Mouse (Mus musculus) liver, postnatal 0 days (tissue): ENCODE data around the gene 9930104L06Rik. TPM values are rescaled to one million over a fixed set of nuclear protein-coding genes. Genes with fewer than 3 reads are reported as not detected.
"Not testable (repeated sequence)": the region's sequence is repeated elsewhere in the genome, so short reads cannot be mapped to it uniquely, and the experiment has no call there.

Experiments
- ATAC-seq: fragments of 200-750 bp; cut with Nextera tagmentation; 2 replicates; pipeline ENCODE4 v1.8.0; 2017; ENCODE audit warnings: mild to moderate bottlenecking, moderate library complexity
- DNase-seq: peaks from one replicate; pipeline ENCODE4 v3.0.0-alpha.2; 2016
- H3K27ac ChIP-seq: fragments of 300-500 bp; sonication (generic); 2 replicates; pipeline ENCODE4 v1.5.1; 2014; ENCODE audit warnings: antibody characterized with exemption, moderate library complexity, mild to moderate bottlenecking, low read depth
- H3K27me3 ChIP-seq: fragments of 300-500 bp; sonication (generic); 2 replicates; pipeline ENCODE4 v1.6.1; 2014; ENCODE audit warnings: low read length, control low read depth, mixed read lengths; ENCODE audit not compliant: insufficient read depth
- H3K36me3 ChIP-seq: fragments of 300-500 bp; sonication (generic); replicated peaks from 2 replicates; pipeline ENCODE4 v1.6.1; 2014; ENCODE audit warnings: mild to moderate bottlenecking, control low read depth, low read length, moderate library complexity, mixed read lengths; ENCODE audit not compliant: insufficient read depth
- H3K4me1 ChIP-seq: fragments of 300-500 bp; sonication (generic); 2 replicates; pipeline ENCODE4 v1.6.1; 2014; ENCODE audit warnings: antibody characterized with exemption, mild to moderate bottlenecking, control low read depth; ENCODE audit not compliant: insufficient read depth
- H3K4me2 ChIP-seq: fragments of 300-500 bp; sonication (generic); 2 replicates; pipeline ENCODE4 v1.6.1; 2014; ENCODE audit warnings: low read depth, mild to moderate bottlenecking, low read length, moderate library complexity, mixed read lengths
- H3K4me3 ChIP-seq: fragments of 300-500 bp; sonication (generic); 2 replicates; pipeline ENCODE4 v1.5.1; 2014; ENCODE audit warnings: low read depth, low read length
- H3K9ac ChIP-seq: fragments of 300-500 bp; sonication (generic); replicated peaks from 2 replicates; pipeline ENCODE4 v1.6.1; 2014; ENCODE audit warnings: mild to moderate bottlenecking, moderate library complexity
- H3K9me3 ChIP-seq: fragments of 300-500 bp; sonication (generic); 2 replicates; pipeline ENCODE4 v1.6.1; 2016; ENCODE audit warnings: mild to moderate bottlenecking, control low read depth, low read length, mixed read lengths
- CTCF ChIP-seq: sonication (generic); IDR thresholded peaks from 2 replicates; pipeline ENCODE4 v1.5.1; 2016; ENCODE audit warnings: antibody characterized with exemption, low read depth
- EP300 ChIP-seq: IDR thresholded peaks from 2 replicates; pipeline ENCODE4 v1.6.1; 2016; ENCODE audit warnings: antibody characterized with exemption, low read depth, mild to moderate bottlenecking
- WGBS: fragments of 180-500 bp; shearing (Covaris S2); extraction: QIAGEN DNeasy Blood & Tissue Kit; methylation state at CpG from one replicate; pipeline ENCODE4 v1.1.7; 2014; ENCODE audit not compliant: insufficient replicate concordance; 5-methylcytosine and 5-hydroxymethylcytosine counted together
- polyA plus RNA-seq: library from polyadenylated mRNA; unstranded; fragments of >200 nt; fragmentation: Nextera tagmentation; extraction: Ambion mirVana; gene quantifications from 2 replicates; pipeline ENCODE4 v1.2.1, GENCODE M21; 2015

9930104L06Rik gene
- polyA plus RNA-seq, 1 experiment from 2014 or later, result 2.6 TPM

DNA sequence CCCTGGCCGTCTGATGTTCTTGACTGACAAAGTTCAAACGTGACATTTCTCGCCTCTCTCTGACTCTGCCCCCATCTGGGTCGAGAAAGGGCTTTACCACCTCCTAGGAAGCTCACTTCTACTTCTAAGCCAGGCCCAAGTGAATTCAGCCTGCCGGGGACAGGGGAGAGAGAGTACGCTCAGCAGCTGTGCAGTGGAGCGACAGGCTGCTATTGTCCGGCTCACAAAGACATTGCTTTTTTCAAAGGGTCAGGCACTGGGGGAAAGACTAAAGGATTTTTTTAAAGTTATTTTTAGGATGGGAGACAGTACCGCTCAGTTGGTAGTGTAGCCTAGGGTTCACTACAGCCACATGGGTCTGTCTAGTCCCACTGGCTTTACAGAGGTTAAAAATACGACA lies 38.4 kb upstream of the 9930104L06Rik start:
- DNase-seq (no peak), ATAC-seq (no peak)
- Histone ChIP-seq H3K4me2 (no peak overlapping the region), H3K4me1 (no peaks in the 10 kb centered on the region), H3K9ac (no peak overlapping the region), H3K27me3 (peaks cover 33% of the 10 kb centered on the region), H3K4me3 (no peak overlapping the region), H3K27ac (no peak overlapping the region), H3K36me3 (no peaks in the 10 kb centered on the region), H3K9me3 (no peaks in the 10 kb centered on the region)
- 66% methylated on average over 10 of the region's 10 CpGs for WGBS
- TF ChIP-seq CTCF (no peak), EP300 (no peak)

DNA sequence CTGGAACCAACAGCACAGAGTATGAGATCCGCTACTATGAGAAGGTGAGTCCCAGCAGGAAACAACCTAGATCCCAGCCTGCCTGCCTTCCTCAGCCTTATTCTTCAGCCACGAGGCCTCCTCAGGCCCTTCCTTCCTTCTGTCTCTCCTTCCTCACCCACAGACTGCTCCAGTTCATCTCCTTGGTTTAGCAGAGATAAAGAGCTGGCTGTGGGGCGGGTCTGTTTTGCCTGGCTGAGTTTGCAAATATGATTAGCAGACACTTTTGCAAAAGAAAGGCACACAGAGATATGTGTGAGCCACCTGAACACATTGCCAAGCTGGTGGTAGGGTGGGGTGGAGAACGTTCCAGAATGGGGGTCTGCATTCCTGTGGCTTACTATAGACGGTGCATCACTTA lies 36.9 kb upstream of the 9930104L06Rik start:
- DNase-seq (no peak), ATAC-seq (no peak)
- WGBS, result 43% methylated on average over 5 of the region's 5 CpGs
- no peak for TF ChIP-seq EP300
- TF ChIP-seq CTCF, result no peak
- H3K9me3 ChIP-seq, result no peaks in the 10 kb centered on the region
- no peak overlapping the region for H3K9ac ChIP-seq
- H3K36me3 ChIP-seq, result no peaks in the 10 kb centered on the region
- no peak overlapping the region for H3K4me3 ChIP-seq
- no peaks in the 10 kb centered on the region for H3K4me1 ChIP-seq
- H3K4me2 ChIP-seq, result no peak overlapping the region
- peaks cover 18% of the 10 kb centered on the region for H3K27me3 ChIP-seq
- no peak overlapping the region for H3K27ac ChIP-seq

DNA sequence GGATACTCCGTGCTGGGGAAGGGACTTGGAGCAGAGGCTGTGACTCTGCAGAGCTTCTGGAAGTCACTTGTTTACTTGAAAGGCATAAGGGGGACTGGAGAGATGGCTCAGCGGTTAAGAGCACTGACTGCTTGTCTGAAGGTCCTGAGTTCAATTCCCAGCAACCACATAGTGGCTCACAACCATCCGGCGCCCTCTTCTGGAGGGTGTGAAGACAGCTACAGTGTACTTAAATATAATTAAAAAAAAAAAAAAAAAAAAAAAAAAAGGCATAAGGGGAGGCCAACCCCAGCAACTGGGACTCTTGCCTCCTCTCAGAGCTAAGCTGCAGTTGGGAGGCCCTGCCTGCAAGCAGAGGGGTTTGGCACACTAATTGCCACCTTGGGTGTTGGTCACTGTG lies 31.4 kb upstream of the 9930104L06Rik start:
- DNase-seq (no peak), ATAC-seq (no peak)
- Histone ChIP-seq H3K4me2 (no peak overlapping the region), H3K9me3 (no peaks in the 10 kb centered on the region), H3K4me3 (no peak overlapping the region), H3K36me3 (no peaks in the 10 kb centered on the region), H3K9ac (no peak overlapping the region), H3K27ac (no peak overlapping the region), H3K4me1 (no peaks in the 10 kb centered on the region; the same call in 1 of the 2 replicates), H3K27me3 (peaks cover 6% of the 10 kb centered on the region; the same call in 1 of the 2 replicates)
- WGBS, result 64% methylated on average over 4 of the region's 4 CpGs
- TF ChIP-seq CTCF, result peak; percentile 0; the same call in 1 of the 2 replicates
- no peak for TF ChIP-seq EP300

DNA sequence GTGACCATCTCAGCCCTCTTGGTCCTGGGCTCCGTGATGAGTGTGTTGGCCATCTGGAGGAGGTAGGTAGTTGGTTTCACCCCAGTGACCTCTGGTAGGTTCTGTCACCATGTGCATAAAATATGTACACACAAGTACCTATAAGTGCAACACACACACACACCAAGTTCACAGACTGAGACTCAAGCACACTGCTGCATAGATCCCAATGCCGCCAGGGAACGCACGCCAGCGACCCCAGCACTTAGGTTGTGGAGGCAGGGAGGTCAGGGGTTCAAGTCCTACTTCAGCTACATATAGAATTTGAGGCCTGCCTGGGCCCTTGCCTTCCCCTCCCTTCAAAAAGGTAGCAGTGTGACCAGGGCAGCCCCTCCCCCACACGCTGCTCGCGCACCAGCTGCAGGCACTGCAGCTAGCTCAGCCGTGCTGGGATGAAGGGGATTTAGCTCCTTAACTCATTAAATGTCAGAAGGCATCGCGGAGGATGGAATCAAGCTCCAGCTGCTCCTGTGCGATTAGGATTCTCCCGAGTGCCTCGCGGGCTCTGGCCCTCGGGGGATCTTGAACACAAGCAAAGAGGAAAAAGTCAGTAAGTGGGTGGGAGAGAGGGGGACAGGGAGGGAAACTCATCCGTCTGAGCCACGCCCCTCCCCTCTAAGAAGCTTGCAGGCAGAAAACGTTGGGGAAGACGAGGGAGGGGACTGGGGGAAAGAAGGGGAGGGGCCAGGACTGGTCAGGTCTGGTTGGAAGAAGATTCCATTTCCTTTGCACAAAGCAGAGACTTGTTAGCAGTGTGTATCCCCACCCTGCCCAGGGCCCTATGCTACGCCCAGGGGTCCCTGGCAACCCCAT lies 30.7 kb upstream of the 9930104L06Rik start:
- no peak overlapping the region; the same call in 1 of the 2 replicates for H3K4me2 ChIP-seq

DNA sequence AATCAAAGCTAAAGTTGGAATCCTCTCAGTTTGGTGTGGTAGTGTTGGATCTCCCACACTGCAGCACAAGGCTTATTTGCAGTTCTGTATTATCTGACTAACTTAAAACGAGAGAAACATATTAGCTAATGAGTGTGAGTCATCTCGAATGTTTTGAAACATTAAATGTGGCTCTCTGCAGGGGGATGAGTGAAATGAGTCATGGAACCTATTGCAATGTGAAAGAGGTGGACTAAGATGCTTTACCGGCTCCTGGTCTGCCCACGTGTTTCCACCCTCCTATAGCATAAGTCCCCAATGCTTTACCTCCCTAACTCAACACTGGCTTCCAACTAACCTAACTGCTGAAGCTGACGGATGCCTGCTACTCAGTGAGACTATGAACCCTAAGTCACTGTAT lies 8.7 kb upstream of the 9930104L06Rik start:
- 87% methylated on average over 5 of the region's 5 CpGs for WGBS
- TF ChIP-seq CTCF (no peak), EP300 (no peak)
- H3K27me3 ChIP-seq, result no peaks in the 10 kb centered on the region

More for the DNA sequence above, 30.7 kb upstream of the 9930104L06Rik start:
- Histone ChIP-seq H3K27me3 (peaks cover 6% of the 10 kb centered on the region; the same call in 1 of the 2 replicates), H3K4me3 (no peak overlapping the region), H3K36me3 (no peaks in the 10 kb centered on the region), H3K9me3 (no peaks in the 10 kb centered on the region), H3K27ac (no peak overlapping the region), H3K4me1 (no peaks in the 10 kb centered on the region; the same call in 1 of the 2 replicates), H3K9ac (no peak overlapping the region)
- 16% methylated on average over 21 of the region's 21 CpGs for WGBS
- DNase-seq (no peak), ATAC-seq (no peak)
- no peak for TF ChIP-seq CTCF

DNA sequence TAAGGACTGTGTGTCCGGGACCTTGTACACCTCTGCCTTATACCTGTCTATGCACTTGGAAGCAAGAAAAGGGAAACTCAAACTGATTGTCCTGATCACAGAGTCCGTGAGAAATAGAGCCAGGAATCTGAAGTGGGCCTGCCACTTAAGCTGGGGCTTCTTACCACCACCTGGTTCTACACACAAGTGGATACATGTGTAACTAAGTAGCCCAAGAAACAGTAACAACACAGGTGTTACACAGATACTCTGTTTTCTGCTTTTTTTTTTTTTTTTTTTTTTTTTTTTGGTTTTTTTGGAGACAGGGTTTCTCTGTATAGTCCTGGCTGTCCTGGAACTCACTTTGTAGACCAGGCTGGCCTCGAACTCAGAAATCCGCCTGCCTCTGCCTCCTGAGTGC lies 2.4 kb downstream of the 9930104L06Rik start, which contains the start of gene Cdca8:
Gene Cdca8 (minus strand): TSS at position 101 of the 400 bp plus-strand sequence.
- WGBS, result 83% methylated on average over 4 of the region's 4 CpGs
- not testable (repeated sequence) for H3K4me3 ChIP-seq, DNase-seq, H3K9me3 ChIP-seq, H3K27me3 ChIP-seq, H3K27ac ChIP-seq, ATAC-seq, H3K9ac ChIP-seq, H3K4me2 ChIP-seq, H3K36me3 ChIP-seq
- H3K4me1 ChIP-seq, result peaks cover 15% of the 10 kb centered on the region

More for the DNA sequence above, 8.7 kb upstream of the 9930104L06Rik start:
- ATAC-seq, result no peak
- Histone ChIP-seq H3K4me3 (no peak overlapping the region), H3K36me3 (peaks cover 81% of the 10 kb centered on the region), H3K27ac (no peak overlapping the region), H3K9me3 (no peaks in the 10 kb centered on the region), H3K4me1 (no peaks in the 10 kb centered on the region), H3K9ac (no peak overlapping the region), H3K4me2 (no peak overlapping the region)
- DNase-seq, result no peak
